Mouse (Mus musculus) embryonic fibroblast, embryonic 13.5 days (primary cell): ENCODE results near the gene Stab2.

Experiments used
- CTCF ChIP-seq: IDR thresholded peaks from 2 replicates; pipeline ENCODE4 v1.5.1; 2011; ENCODE audit warnings: mild to moderate bottlenecking, control low read depth, low read length, moderate library complexity, borderline replicate concordance; ENCODE audit not compliant: insufficient read depth
- POLR2A ChIP-seq: IDR thresholded peaks from 2 replicates; pipeline ENCODE4 v1.6.1; 2011; ENCODE audit warnings: low read depth, mild to moderate bottlenecking, control low read depth, low read length, moderate library complexity

DNA sequence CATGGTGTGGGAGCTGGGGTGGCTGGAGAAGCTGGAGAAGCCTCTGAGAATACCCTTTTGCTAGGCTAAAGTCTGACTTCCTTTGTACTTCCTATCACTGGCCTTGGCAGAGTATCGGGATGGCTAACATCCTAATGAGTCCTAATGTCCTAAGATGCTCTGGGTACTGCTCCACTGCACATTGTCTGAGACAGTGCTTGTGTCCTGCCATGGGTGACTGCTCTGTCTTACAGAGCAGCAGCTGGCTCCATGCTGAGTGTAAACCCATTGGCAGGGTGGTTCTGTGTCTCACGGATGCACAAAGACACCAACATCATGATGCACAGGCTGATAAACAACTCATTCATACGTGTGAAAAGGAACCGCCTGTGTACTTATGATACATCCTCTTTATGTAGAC, 158.7 kb downstream of the Stab2 start:
- no peak for TF ChIP-seq CTCF
- no peak for TF ChIP-seq POLR2A
